Mouse (Mus musculus): ENCODE data around the gene 5330417C22Rik.

Gene 5330417C22Rik

GRCm38 (mm10) chr3:108466425-108466824, 69.9 kb downstream of the 5330417C22Rik start:
- DNase-seq (ENCODE audit: low read depth, low spot score): no peak

GRCm38 (mm10) chr3:108458866-108459265, 77.5 kb downstream of the 5330417C22Rik start:
- peak; percentile 6 for DNase-seq (ENCODE audit: low read depth, low spot score)

DNA sequence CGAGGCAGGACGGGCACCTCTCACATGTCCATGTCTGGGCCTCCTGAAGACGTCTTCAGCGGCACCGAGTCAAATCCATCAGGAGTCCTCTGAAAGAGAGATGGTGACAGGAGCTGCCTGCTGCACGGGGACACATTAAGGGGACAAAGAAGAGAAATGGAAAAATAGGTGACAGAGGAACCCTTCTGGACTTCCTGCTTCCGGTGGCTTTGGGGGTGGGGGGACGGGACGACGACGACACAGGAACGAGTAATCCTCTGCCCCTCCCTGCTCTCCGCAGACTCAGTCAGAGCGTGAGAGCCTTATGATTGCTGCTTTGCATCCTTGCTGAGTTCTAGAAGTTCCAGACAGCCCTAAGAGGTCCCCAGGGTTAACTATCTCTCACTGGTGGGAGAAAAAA, 78.0 kb downstream of the 5330417C22Rik start:
- DNase-seq (ENCODE audit: low read depth, low spot score): no peak

GRCm38 (mm10) chr3:108454172-108454571, 82.2 kb downstream of the 5330417C22Rik start:
- no peak for DNase-seq (ENCODE audit: low read depth, low spot score)

DNA sequence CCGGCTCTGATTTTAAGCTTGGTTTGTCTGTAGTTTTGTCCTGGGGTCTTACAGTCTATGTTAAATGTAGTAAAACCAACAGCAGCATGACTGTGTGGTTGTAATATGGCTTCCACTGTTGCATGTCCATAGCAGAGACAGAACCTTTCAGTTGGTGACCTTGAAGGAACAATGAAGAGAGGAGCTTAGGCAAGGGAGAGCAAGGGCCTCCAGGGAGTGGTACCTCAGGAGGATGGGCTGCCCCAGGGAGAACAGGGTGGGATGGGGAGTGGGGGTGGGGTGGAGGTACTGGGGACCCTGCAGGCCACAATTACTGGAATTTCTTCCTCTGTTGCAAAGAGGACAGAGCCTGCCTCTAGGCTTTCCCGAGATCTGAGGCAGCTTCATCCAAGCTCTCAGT, 84.4 kb downstream of the 5330417C22Rik start:
- DNase-seq (ENCODE audit: low read depth, low spot score): no peak

- DNase-seq (ENCODE audit: low read depth, low spot score): no peak
Observed at GRCm38 (mm10) chr3:108445366-108445705, 91.0 kb downstream of the 5330417C22Rik start.

- DNase-seq (ENCODE audit: low read depth, low spot score): peak; percentile 76
Observed at GRCm38 (mm10) chr3:108444698-108445365, 91.5 kb downstream of the 5330417C22Rik start, which contains the start of gene Sars. TSS of gene Sars (minus strand) at chr3:108445209.

- no peak for DNase-seq (ENCODE audit: low read depth, low spot score)
Observed at GRCm38 (mm10) chr3:108444029-108444428, 92.3 kb downstream of the 5330417C22Rik start.

- no peak for DNase-seq (ENCODE audit: low read depth, low spot score)
Observed at GRCm38 (mm10) chr3:108436380-108436714, 100.0 kb downstream of the 5330417C22Rik start.

DNA sequence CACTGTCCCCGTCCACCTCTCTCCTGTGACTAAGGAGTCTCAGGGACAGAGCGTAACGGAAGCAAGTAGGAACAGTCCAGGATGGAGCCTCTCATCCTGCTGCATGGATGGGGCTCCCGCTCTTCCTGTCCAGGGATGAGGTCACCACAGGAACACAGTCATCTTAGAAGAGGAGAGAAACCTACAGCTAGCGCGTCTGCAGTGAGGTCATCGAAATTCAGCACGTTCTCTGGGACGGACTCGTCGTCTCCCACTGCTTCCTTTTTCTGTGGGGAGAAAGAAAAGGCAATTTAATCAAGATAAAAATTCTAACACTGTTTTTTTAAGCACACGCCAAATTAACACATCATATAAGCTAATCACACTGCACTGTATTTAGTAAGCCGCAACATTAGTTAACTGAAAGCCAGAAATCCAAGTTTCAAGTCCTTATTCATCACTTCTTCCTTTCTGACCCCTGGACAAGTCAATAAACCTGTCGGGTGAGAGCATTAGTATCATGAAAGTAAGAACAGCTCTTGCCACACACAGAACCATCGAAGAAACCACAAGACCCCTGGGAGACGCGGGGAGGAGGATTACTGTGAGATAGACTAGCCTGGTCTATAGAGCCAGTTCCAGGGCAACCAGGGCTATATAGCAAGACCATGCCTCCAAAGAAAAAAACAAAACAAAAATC, 100.5 kb downstream of the 5330417C22Rik start:
- DNase-seq (ENCODE audit: low read depth, low spot score): no peak

DNA sequence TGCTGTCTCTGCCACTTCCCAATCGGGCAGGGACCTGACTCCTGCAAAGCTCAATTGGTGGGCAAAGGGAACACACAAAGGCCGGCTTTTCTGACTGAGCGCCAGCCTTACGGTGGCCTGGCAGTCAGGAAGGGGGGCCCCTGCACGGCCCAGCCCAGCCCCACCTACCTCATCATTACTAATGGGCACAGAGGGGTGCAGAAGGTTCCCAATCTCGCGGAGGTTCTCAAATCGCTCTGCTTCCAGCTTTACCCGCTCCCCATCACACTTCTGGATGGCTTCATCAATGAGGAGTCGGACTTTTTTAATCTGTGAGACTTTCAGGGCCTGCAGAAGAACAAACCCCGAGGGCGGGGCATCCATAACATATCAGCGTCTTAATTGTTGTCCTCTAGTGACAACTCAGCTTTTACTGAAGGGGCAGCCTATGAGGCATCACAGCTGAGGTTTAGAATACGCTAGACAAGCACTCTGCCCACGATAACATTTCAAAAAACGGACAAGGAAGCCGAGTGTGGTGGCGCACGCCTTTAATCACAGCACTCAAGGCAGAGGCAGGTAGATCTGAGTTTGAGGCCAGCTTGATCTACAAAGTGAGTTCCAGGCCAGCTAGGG, 102.3 kb downstream of the 5330417C22Rik start:
- no peak for DNase-seq (ENCODE audit: low read depth, low spot score)

GRCm38 (mm10) chr3:108433188-108433880, 103.0 kb downstream of the 5330417C22Rik start:
- no peak for DNase-seq (ENCODE audit: low read depth, low spot score)

- no peak for DNase-seq (ENCODE audit: low read depth, low spot score)
Observed at GRCm38 (mm10) chr3:108432542-108433187, 103.7 kb downstream of the 5330417C22Rik start.

DNA sequence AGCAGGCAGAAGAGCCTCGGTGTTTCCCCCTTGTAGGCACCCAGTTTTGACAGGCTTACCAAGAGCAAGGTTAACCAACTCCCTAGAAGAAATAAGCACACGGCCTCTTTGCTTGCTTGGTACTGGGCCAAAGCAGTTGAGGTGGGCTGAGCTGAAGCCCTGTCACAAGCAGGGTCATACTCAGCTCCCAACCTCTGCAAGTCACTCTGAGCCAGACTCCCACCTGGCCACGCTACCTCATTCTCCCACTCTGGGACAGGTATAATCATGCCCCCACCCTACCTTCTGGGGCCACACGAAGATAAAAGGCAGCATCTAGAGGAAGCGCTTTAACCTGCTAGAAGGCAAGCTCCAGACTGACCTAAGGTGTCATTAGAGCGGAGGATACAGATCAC, 110.7 kb downstream of the 5330417C22Rik start:
- no peak for DNase-seq (ENCODE audit: low read depth, low spot score)

DNA sequence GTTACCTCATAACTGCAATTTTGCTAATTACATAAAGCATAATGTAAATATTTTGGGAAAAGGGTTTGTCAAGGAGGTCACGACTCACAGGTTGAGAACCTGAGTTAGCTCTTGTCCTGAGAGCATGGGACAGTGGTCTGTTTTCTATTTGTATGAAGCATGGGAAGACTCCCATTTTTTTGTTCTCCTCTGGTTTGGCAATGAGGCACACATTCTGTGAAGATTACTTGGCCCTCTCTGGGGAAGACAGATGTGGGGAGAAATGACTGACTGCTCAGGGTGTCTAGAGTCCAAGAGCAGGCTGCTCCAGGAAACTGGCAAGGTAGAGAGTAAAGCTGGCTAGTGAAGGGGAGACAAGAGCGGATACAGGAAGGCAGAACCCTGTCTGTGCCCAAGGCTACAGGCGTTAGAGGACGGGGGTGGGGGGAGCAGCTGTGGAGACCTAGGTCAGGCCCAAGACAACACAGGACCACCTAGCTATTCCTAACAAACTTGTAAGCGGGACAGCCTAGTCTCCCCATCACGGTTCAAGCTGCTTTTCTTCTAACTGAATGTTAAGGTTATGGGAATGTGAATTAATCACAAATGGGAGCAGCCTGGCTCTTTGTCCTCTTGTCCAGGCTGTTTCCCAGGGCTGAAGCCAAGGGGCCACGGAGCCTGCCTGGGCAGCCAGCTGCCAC, 111.3 kb downstream of the 5330417C22Rik start:
- DNase-seq (ENCODE audit: low read depth, low spot score): no peak

GRCm38 (mm10) chr3:108423844-108424801, 112.2 kb downstream of the 5330417C22Rik start:
- no peak for DNase-seq (ENCODE audit: low read depth, low spot score)

GRCm38 (mm10) chr3:108423006-108423405, 113.3 kb downstream of the 5330417C22Rik start:
- DNase-seq (ENCODE audit: low read depth, low spot score): no peak

DNA sequence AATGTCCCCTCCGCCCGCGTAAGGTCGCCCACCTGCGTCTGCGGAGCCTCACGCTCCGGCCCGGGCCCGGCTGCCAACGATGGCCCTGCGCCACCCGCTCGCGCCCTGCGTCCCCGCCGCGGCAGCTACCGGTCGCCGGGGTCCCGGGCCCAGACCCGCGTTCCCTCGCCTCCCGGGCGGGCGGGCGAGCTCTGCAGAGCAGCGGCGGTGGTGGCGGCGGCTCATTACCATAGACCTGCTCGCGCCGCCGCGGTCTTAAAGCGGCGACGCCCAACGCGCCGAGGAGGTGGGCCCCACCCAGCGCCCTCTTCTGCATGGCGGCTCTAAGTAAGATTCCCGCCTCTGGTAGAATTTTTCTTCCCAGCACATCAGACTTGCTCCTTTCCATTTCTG, 120.5 kb downstream of the 5330417C22Rik start:
- DNase-seq (ENCODE audit: low read depth, low spot score): peak; percentile 53

GRCm38 (mm10) chr3:108414857-108415830, 121.2 kb downstream of the 5330417C22Rik start, which contains the start of gene Celsr2:
TSS of gene Celsr2 (minus strand) at chr3:108415552.
- no peak for DNase-seq (ENCODE audit: low read depth, low spot score)
